Comparison of ENCODE assay signal across 10 mouse cellular contexts in the genomic region with DNA sequence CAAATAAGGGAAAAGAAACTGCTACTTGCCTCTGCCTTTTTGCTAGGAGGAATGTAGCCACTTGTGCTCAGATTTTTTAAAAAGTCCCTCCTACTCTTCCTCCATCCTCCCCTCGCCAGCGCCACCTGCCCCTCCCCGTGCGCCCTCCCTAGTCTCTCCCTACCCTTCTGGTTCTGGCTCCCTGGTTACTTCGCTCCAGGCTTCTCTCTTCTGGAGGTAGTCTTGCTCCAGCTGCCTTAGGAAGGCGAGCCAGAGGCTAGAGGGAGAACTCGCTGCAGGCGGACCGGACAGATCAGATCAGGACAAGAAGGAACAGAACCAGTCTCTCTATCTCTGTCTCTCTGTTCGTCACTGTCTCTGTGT. TPM values are rescaled to one million over a fixed set of nuclear protein-coding genes. Genes with fewer than 3 reads are reported as not detected.
DNase-seq lines count a peak whose midpoint lies in the region; ATAC-seq and TF ChIP-seq lines count a peak whose summit lies in the region.
"Had no signal": no experiment of that assay in that cellular context is flagged by ENCODE, and none has a peak within 500 bp of the region (broad histone marks: within the 10 kb centered on the region; RNA-seq: fewer than 3 reads in every experiment).

Gene Bmp3 (plus strand): TSS at position 152 of the 363 bp plus-strand sequence.

- H3K9ac ChIP-seq in heart, embryonic 11.5 days (ENCODE audit: low read depth, low read length): no peak within 1 kb of the TSS
- 0 out of 2 replicates have a peak within 1 kb of the TSS, but pooled peaks have one; percentile 14 for H3K9ac ChIP-seq in heart, postnatal 0 days (replicated peaks; ENCODE audit: low read depth, low read length)

- TF ChIP-seq EP300 in heart, postnatal 0 days (IDR thresholded peaks at IDR 0.05; ENCODE audit: low read depth): no peak

- ATAC-seq in heart, embryonic 11.5 days (replicated peaks; ENCODE audit: insufficient number of reproducible peaks, low FRiP score, low TSS enrichment): no peak
- ATAC-seq in heart, postnatal 0 days (ENCODE audit: insufficient read depth, low read depth): no peak; the same call in 1 of the 2 replicates

- peak within 1 kb of the TSS; percentile 94 for H3K4me2 ChIP-seq in heart, embryonic 11.5 days
- H3K4me2 ChIP-seq in heart, postnatal 0 days (ENCODE audit: low read depth, low read length): peak within 1 kb of the TSS; percentile 86

- intact Hi-C loops in heart, postnatal 36 days (cut with DNase I): no loop called here
- intact Hi-C loops in left cerebral cortex, postnatal 10 days (cut with DNase I): no loop called here

- TF ChIP-seq CTCF in heart, postnatal 0 days (IDR thresholded peaks at IDR 0.05; ENCODE audit: low read depth): no peak

- H3K4me3 ChIP-seq in heart, embryonic 11.5 days (ENCODE audit: low read depth, low read length): peak within 1 kb of the TSS; percentile 52
- peak within 1 kb of the TSS; percentile 53 for H3K4me3 ChIP-seq in heart, postnatal 0 days (ENCODE audit: low read depth, low read length)

- H3K27ac ChIP-seq in heart, embryonic 11.5 days (ENCODE audit: low read depth, low read length): no peak within 1 kb of the TSS
- no peak within 1 kb of the TSS for H3K27ac ChIP-seq in heart, postnatal 0 days (ENCODE audit: low read depth)

- 3% methylated on average over 10 of the region's 10 CpGs for WGBS in heart, embryonic 11.5 days (ENCODE audit: insufficient replicate concordance)
- WGBS in heart, postnatal 0 days: 3% methylated on average over 10 of the region's 10 CpGs

- H3K36me3 ChIP-seq in heart, embryonic 11.5 days (ENCODE audit: control insufficient read depth, insufficient read depth, low read length): no peaks in the 10 kb centered on the region
- H3K36me3 ChIP-seq in heart, postnatal 0 days (replicated peaks; ENCODE audit: control insufficient read depth, insufficient read depth, low read length): no peaks in the 10 kb centered on the region
- H3K36me3 ChIP-seq: G1E had no signal

- peaks cover 53% of the 10 kb centered on the region for H3K27me3 ChIP-seq in heart, embryonic 11.5 days (ENCODE audit: control insufficient read depth, insufficient read depth, low read length)
- peaks cover 52% of the 10 kb centered on the region for H3K27me3 ChIP-seq in heart, postnatal 0 days (ENCODE audit: control insufficient read depth, insufficient read depth, low read length)

- no peaks in the 10 kb centered on the region for H3K4me1 ChIP-seq in heart, embryonic 11.5 days (ENCODE audit: control insufficient read depth, insufficient read depth, low read length)
- no peaks in the 10 kb centered on the region for H3K4me1 ChIP-seq in heart, postnatal 0 days (ENCODE audit: control insufficient read depth, insufficient read depth)

- no peak for DNase-seq in heart, postnatal 36 days
- DNase-seq in embryo, embryonic 10 days (ENCODE audit: low spot score): peak; percentile 23
- no peak for DNase-seq in heart, postnatal 0 days (ENCODE audit: low spot score)
- DNase-seq in left cerebral cortex, postnatal 10 days (ENCODE audit: extremely low spot score in 1 of 2, low spot score in 2 of 2): peak in 1 of 2 experiments; percentile 50
- peak; percentile 25 for DNase-seq in mesoderm, embryonic 11.5 days (ENCODE audit: low read depth, low spot score)
- peak; percentile 49 for DNase-seq in urinary bladder, postnatal 25 days (ENCODE audit: low spot score)
- no peak for DNase-seq in spleen, postnatal 10 days (ENCODE audit: low spot score in 2 of 2)

- H3K9me3 ChIP-seq in heart, embryonic 11.5 days (replicated peaks; ENCODE audit: control insufficient read depth, low read length): no peaks in the 10 kb centered on the region
- H3K9me3 ChIP-seq in heart, postnatal 0 days (replicated peaks; ENCODE audit: control insufficient read depth, low read length): no peaks in the 10 kb centered on the region

RNA-seq across cellular contexts. Expression of gene Bmp3, which starts in this region (rescaled TPM):
- 0.14 and 0.54 TPM in 2 replicates for polyA plus RNA-seq in heart, embryonic 11.5 days (2014; fragmentation: Nextera tagmentation; extraction: Ambion mirVana)
- under 1 TPM; 0.22 to 0.41 TPM for total RNA-seq in heart, postnatal 36 days (2021)
- total RNA-seq in heart, postnatal 0 days (2014; rRNA removed; ENCODE audit: low replicate concordance): 0.77 and 7.0 TPM in 2 replicates
- polyA plus RNA-seq in heart, postnatal 0 days (2015; fragmentation: Nextera tagmentation; extraction: Ambion mirVana): 0.10 and 0.15 TPM in 2 replicates
- 10 to 100 TPM; 12.9 to 13.7 TPM for total RNA-seq in left cerebral cortex, postnatal 10 days (2021)
- total RNA-seq: hematopoietic stem cell, adult 5-6 weeks had no signal
- polyA plus RNA-seq: G1E had no signal

Comparison
In these comparisons a context has a peak if more than half of its experiments do, and no peak if none do; other contexts are left out.
1. DNase-seq: peak in embryo, embryonic 10 days (single experiment), mesoderm, embryonic 11.5 days (single experiment) and urinary bladder, postnatal 25 days (single experiment); none in heart, postnatal 36 days (0 of 2), heart, postnatal 0 days (single experiment) and spleen, postnatal 10 days (0 of 2).